Mouse (Mus musculus) gastrocnemius, adult 8-10 months (tissue): ENCODE data around the gene Zfp691. TPM values are rescaled to one million over a fixed set of nuclear protein-coding genes. Genes with fewer than 3 reads are reported as not detected.

ENCODE experiments used
- DNase-seq, 2 experiments: peaks; one replicate each; pipeline ENCODE4 v3.0.0; 2022; ENCODE audit warnings: low spot score in 2 of 2
- microRNA-seq: library from miRNA; unstranded; fragments of <30 nt; microRNA quantifications from one replicate; pipeline ENCODE4 v1.2.0, GENCODE M21; 2022
- total RNA-seq, 4 experiments: library from RNA; stranded (reverse); gene quantifications; 2 replicates each; pipeline ENCODE4 v1.2.4; 2022

The Zfp691 gene
- total RNA-seq, 4 experiments from 2014 or later, result 15.2 to 18.5 (median 16.8) TPM

DNA sequence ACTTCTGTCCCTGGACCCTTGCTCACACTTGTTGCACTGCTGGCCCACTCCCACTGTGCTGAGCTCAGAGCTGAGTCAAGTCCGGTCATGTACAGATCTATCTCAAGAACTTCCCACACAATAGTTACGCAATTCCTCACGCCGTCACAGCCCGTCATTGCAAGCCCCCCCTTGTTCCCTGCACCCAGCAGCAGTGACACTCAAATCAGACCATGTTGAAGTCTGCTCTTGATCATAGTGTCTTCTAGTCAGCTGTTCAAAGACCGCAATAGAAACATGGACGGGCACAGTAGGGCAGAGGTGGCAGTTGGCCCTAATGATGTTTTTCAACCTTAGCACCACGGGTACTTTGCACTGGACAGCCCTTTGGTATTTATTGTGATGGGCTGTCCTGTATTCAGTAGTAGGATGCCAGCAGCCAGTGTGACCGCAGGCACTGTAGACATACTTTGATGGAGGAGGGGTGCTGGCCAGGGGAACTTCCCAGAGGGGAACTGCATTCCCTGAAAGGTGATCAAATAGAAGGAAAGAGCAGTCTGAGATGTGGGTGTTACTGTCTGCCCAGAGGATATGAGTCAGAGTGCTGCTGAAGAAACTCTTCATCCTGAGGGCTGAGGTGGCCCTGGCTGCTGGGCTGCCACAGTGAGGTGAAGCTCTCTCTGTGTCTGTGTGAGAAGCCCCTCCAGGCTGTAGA, 48.3 kb downstream of the Zfp691 start:
- no peak for DNase-seq

DNA sequence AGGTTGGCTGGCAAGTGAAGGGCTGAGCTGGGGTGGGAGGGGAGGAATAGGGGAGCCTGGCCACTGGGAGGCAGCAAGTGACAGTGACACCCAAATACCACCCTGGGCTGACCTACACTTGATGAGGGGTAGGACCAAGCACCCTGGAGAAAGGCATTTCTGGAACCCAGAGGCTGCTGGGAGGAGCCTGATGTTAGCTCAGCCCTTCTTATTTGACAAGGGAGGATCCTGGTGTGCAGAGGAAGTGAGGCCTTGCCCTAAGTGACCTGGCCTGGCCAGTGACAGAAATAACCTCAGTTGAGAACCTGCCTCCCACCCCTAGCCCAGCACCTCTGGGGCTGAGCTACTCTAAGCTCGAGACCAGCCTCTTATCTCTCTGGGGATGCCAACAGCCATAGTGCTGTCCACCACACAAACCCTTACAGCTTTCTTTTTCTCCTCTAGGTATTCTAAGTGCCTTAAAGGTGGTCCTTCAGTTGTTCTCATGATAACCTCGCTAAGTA, 49.2 kb downstream of the Zfp691 start:
- DNase-seq, result no peak

GRCm38 (mm10) chr4:119121249-119121648, 52.7 kb downstream of the Zfp691 start:
- peak; percentile 50 to 66 for DNase-seq

- no peak for DNase-seq
Observed at GRCm38 (mm10) chr4:119120095-119120494, 53.9 kb downstream of the Zfp691 start.

Small RNA genes lying within 50 kb of the gene (microRNA-seq; reads per million reads assigned to microRNA genes)
- not detected for gene Mir1957a

Other genes starting within 250 kb of the Zfp691 start
- gene Olfr1328, start 235.6 kb downstream of the Zfp691 start, total RNA-seq, result not detected
- gene Lao1, start 212.6 kb downstream of the Zfp691 start, total RNA-seq, result under 1 TPM; 0.17 to 0.24 (median 0.22) TPM
- 1 to 10 TPM; 4.6 to 9.8 (median 5.3) TPM for gene Slc2a1, start 65.5 kb downstream of the Zfp691 start, total RNA-seq
- not detected for gene Ermap, start 15.8 kb upstream of the Zfp691 start, total RNA-seq
- gene Svbp, start 21.1 kb upstream of the Zfp691 start, total RNA-seq, result 10 to 100 TPM in 2 of 4 experiments, 1 to 10 TPM in 2; 8.7 to 12.2 (median 10.1) TPM
- under 1 TPM in 1 of 4 experiments, not detected in 3; 0.24 TPM for gene Tmem269, start 44.0 kb upstream of the Zfp691 start, total RNA-seq
- gene AU022252, start 58.5 kb upstream of the Zfp691 start, total RNA-seq, result 10 to 100 TPM; 29.7 to 35.6 (median 31.5) TPM
- 10 to 100 TPM; 10.6 to 12.0 (median 11.1) TPM for gene P3h1, start 58.7 kb upstream of the Zfp691 start, total RNA-seq
- 1 to 10 TPM in 2 of 4 experiments, under 1 TPM in 2; 0.46 to 1.1 (median 0.95) TPM for gene Cldn19, start 81.2 kb upstream of the Zfp691 start, total RNA-seq
- 100 to 1,000 TPM; 604 to 694 (median 660) TPM for gene Ybx1, start 120.4 kb upstream of the Zfp691 start, total RNA-seq
- gene Ppih, start 146.4 kb upstream of the Zfp691 start, total RNA-seq, result 10 to 100 TPM in 1 of 4 experiments, 1 to 10 TPM in 3; 6.3 to 10.0 (median 7.4) TPM
- gene Ccdc30, start 241.3 kb upstream of the Zfp691 start, total RNA-seq, result under 1 TPM in 1 of 4 experiments, not detected in 3; 0.29 TPM
- 1 to 10 TPM; 3.7 to 6.7 (median 4.8) TPM for gene Ppcs, start 248.2 kb upstream of the Zfp691 start, total RNA-seq
- gene Zmynd12, start 248.6 kb upstream of the Zfp691 start, total RNA-seq, result not detected